Mouse (Mus musculus): ENCODE data around the gene Gtpbp3. TPM values are rescaled to one million over a fixed set of nuclear protein-coding genes. Genes with fewer than 3 reads are reported as not detected.

Gene Gtpbp3
- total and polyA plus RNA-seq, 3 experiments = 15.6 to 58.3 (median 26.7) TPM

GRCm38 (mm10) chr8:71534263-71534810, 46.4 kb downstream of the Gtpbp3 start:
- no peak for DNase-seq

- DNase-seq = no peak
Measured at GRCm38 (mm10) chr8:71535663-71536062, 47.8 kb downstream of the Gtpbp3 start.

- peak; percentile 95 for DNase-seq
Measured at GRCm38 (mm10) chr8:71537028-71537867, 49.3 kb downstream of the Gtpbp3 start, which contains the start of gene Bst2. Bst2 (minus strand) TSS chr8:71537456.

- DNase-seq = peak; percentile 98
Measured at GRCm38 (mm10) chr8:71542632-71543343, 54.9 kb downstream of the Gtpbp3 start, which contains the start of gene Mvb12a. Mvb12a (plus strand) TSS chr8:71542922.

GRCm38 (mm10) chr8:71543755-71544154, 55.9 kb downstream of the Gtpbp3 start:
- no peak for DNase-seq

GRCm38 (mm10) chr8:71545053-71545452, 57.1 kb downstream of the Gtpbp3 start:
- no peak for DNase-seq

- DNase-seq = no peak
Measured at GRCm38 (mm10) chr8:71547590-71547989, 59.7 kb downstream of the Gtpbp3 start.

Other genes starting within 250 kb of the Gtpbp3 start
- 10 to 100 TPM; 32.6 to 34.1 TPM for gene Myo9b, start 215.4 kb upstream of the Gtpbp3 start, total RNA-seq (2021)
- 19.2 and 24.3 TPM in 2 replicates for gene Myo9b, start 215.4 kb upstream of the Gtpbp3 start, polyA plus RNA-seq (2012; rRNA removed)
- 10 to 100 TPM; 12.7 to 19.5 TPM for gene Haus8, start 215.2 kb upstream of the Gtpbp3 start, total RNA-seq (2021)
- 3.7 and 4.7 TPM in 2 replicates for gene Haus8, start 215.2 kb upstream of the Gtpbp3 start, polyA plus RNA-seq (2012; rRNA removed)
- 100 to 1,000 TPM; 167 to 218 TPM for gene Use1, start 121.3 kb upstream of the Gtpbp3 start, total RNA-seq (2021)
- 69.3 and 79.6 TPM in 2 replicates for gene Use1, start 121.3 kb upstream of the Gtpbp3 start, polyA plus RNA-seq (2012; rRNA removed)
- 10 to 100 TPM; 16.5 to 17.8 TPM for gene Ocel1, start 116.8 kb upstream of the Gtpbp3 start, total RNA-seq (2021)
- 32.1 and 36.1 TPM in 2 replicates for gene Ocel1, start 116.8 kb upstream of the Gtpbp3 start, polyA plus RNA-seq (2012; rRNA removed)
- gene Nr2f6, start 106.1 kb upstream of the Gtpbp3 start, total RNA-seq (2021) = 10 to 100 TPM; 49.7 to 71.5 TPM
- gene Nr2f6, start 106.1 kb upstream of the Gtpbp3 start, polyA plus RNA-seq (2012; rRNA removed) = 335 and 389 TPM in 2 replicates
- gene Ushbp1, start 92.3 kb upstream of the Gtpbp3 start, total RNA-seq (2021) = 10 to 100 TPM; 11.9 to 16.8 TPM
- gene Ushbp1, start 92.3 kb upstream of the Gtpbp3 start, polyA plus RNA-seq (2012; rRNA removed) = 40.1 and 58.8 TPM in 2 replicates
- 100 to 1,000 TPM; 106 to 119 TPM for gene Babam1, start 91.2 kb upstream of the Gtpbp3 start, total RNA-seq (2021)
- gene Babam1, start 91.2 kb upstream of the Gtpbp3 start, polyA plus RNA-seq (2012; rRNA removed) = 143 and 164 TPM in 2 replicates
- under 1 TPM; 0.48 to 0.58 TPM for gene Ankle1, start 82.1 kb upstream of the Gtpbp3 start, total RNA-seq (2021)
- 3.4 and 4.2 TPM in 2 replicates for gene Ankle1, start 82.1 kb upstream of the Gtpbp3 start, polyA plus RNA-seq (2012; rRNA removed)
- 10 to 100 TPM; 52.1 to 64.4 TPM for gene Abhd8, start 24.4 kb upstream of the Gtpbp3 start, total RNA-seq (2021)
- 220 and 223 TPM in 2 replicates for gene Abhd8, start 24.4 kb upstream of the Gtpbp3 start, polyA plus RNA-seq (2012; rRNA removed)
- 100 to 1,000 TPM; 130 to 133 TPM for gene Mrpl34, start 23.1 kb upstream of the Gtpbp3 start, total RNA-seq (2021)
- gene Mrpl34, start 23.1 kb upstream of the Gtpbp3 start, polyA plus RNA-seq (2012; rRNA removed) = 230 and 261 TPM in 2 replicates
- gene Dda1, start 18.9 kb upstream of the Gtpbp3 start, total RNA-seq (2021) = 10 to 100 TPM; 54.7 to 76.7 TPM
- 129 and 149 TPM in 2 replicates for gene Dda1, start 18.9 kb upstream of the Gtpbp3 start, polyA plus RNA-seq (2012; rRNA removed)
- gene Ano8, start 2.1 kb upstream of the Gtpbp3 start, total RNA-seq (2021) = 10 to 100 TPM in 1 of 2 experiments, 1 to 10 TPM in 1; 9.9 to 16.4 TPM
- 44.9 and 54.6 TPM in 2 replicates for gene Ano8, start 2.1 kb upstream of the Gtpbp3 start, polyA plus RNA-seq (2012; rRNA removed)
- gene Plvap, start 23.6 kb downstream of the Gtpbp3 start, total RNA-seq (2021) = 100 to 1,000 TPM; 198 to 219 TPM
- 559 and 580 TPM in 2 replicates for gene Plvap, start 23.6 kb downstream of the Gtpbp3 start, polyA plus RNA-seq (2012; rRNA removed)
- not detected for gene Ccdc194, start 37.6 kb downstream of the Gtpbp3 start, total RNA-seq (2021)
- gene Ccdc194, start 37.6 kb downstream of the Gtpbp3 start, polyA plus RNA-seq (2012; rRNA removed) = not detected in 2 replicates
- 10 to 100 TPM; 63.1 to 98.6 TPM for gene Bst2, start 49.4 kb downstream of the Gtpbp3 start, total RNA-seq (2021)
- gene Bst2, start 49.4 kb downstream of the Gtpbp3 start, polyA plus RNA-seq (2012; rRNA removed) = 457 and 528 TPM in 2 replicates
- gene Mvb12a, start 54.8 kb downstream of the Gtpbp3 start, total RNA-seq (2021) = 10 to 100 TPM; 64.7 to 74.4 TPM
- 230 and 237 TPM in 2 replicates for gene Mvb12a, start 54.8 kb downstream of the Gtpbp3 start, polyA plus RNA-seq (2012; rRNA removed)
- gene Tmem221, start 70.8 kb downstream of the Gtpbp3 start, total RNA-seq (2021) = 1 to 10 TPM; 4.1 to 6.8 TPM
- 31.6 and 35.2 TPM in 2 replicates for gene Tmem221, start 70.8 kb downstream of the Gtpbp3 start, polyA plus RNA-seq (2012; rRNA removed)
- gene Nxnl1, start 78.5 kb downstream of the Gtpbp3 start, total RNA-seq (2021) = 1 to 10 TPM; 1.2 to 1.6 TPM
- gene Nxnl1, start 78.5 kb downstream of the Gtpbp3 start, polyA plus RNA-seq (2012; rRNA removed) = 0.26 and 0.54 TPM in 2 replicates
- gene Slc27a1, start 80.8 kb downstream of the Gtpbp3 start, total RNA-seq (2021) = 100 to 1,000 TPM; 195 to 212 TPM
- gene Slc27a1, start 80.8 kb downstream of the Gtpbp3 start, polyA plus RNA-seq (2012; rRNA removed) = 479 and 725 TPM in 2 replicates
- gene Pgls, start 104.1 kb downstream of the Gtpbp3 start, total RNA-seq (2021) = 100 to 1,000 TPM; 125 to 142 TPM
- gene Pgls, start 104.1 kb downstream of the Gtpbp3 start, polyA plus RNA-seq (2012; rRNA removed) = 675 and 694 TPM in 2 replicates
- 1 to 10 TPM; 2.1 to 2.5 TPM for gene Fam129c, start 109.5 kb downstream of the Gtpbp3 start, total RNA-seq (2021)
- 2.0 and 2.5 TPM in 2 replicates for gene Fam129c, start 109.5 kb downstream of the Gtpbp3 start, polyA plus RNA-seq (2012; rRNA removed)
- gene Colgalt1, start 122.9 kb downstream of the Gtpbp3 start, total RNA-seq (2021) = 10 to 100 TPM; 53.3 to 60.8 TPM
- 201 and 217 TPM in 2 replicates for gene Colgalt1, start 122.9 kb downstream of the Gtpbp3 start, polyA plus RNA-seq (2012; rRNA removed)
- 10 to 100 TPM in 1 of 2 experiments, 1 to 10 TPM in 1; 6.0 to 10.5 TPM for gene Unc13a, start 183.7 kb downstream of the Gtpbp3 start, total RNA-seq (2021)
- 4.4 and 6.3 TPM in 2 replicates for gene Unc13a, start 183.7 kb downstream of the Gtpbp3 start, polyA plus RNA-seq (2012; rRNA removed)
- gene Jak3, start 188.2 kb downstream of the Gtpbp3 start, total RNA-seq (2021) = 10 to 100 TPM in 1 of 2 experiments, 1 to 10 TPM in 1; 9.4 to 19.0 TPM
- 32.3 and 44.2 TPM in 2 replicates for gene Jak3, start 188.2 kb downstream of the Gtpbp3 start, polyA plus RNA-seq (2012; rRNA removed)
- 1 to 10 TPM; 7.1 to 7.5 TPM for gene Insl3, start 201.1 kb downstream of the Gtpbp3 start, total RNA-seq (2021)
- gene Insl3, start 201.1 kb downstream of the Gtpbp3 start, polyA plus RNA-seq (2012; rRNA removed) = 39.2 and 39.3 TPM in 2 replicates
- gene B3gnt3, start 213.7 kb downstream of the Gtpbp3 start, total RNA-seq (2021) = 1 to 10 TPM; 4.4 to 5.7 TPM
- gene B3gnt3, start 213.7 kb downstream of the Gtpbp3 start, polyA plus RNA-seq (2012; rRNA removed) = 14.4 and 17.5 TPM in 2 replicates
- 1 to 10 TPM; 1.8 to 2.7 TPM for gene Fcho1, start 237.6 kb downstream of the Gtpbp3 start, total RNA-seq (2021)
- 8.2 and 10.6 TPM in 2 replicates for gene Fcho1, start 237.6 kb downstream of the Gtpbp3 start, polyA plus RNA-seq (2012; rRNA removed)